Mouse (Mus musculus) cerebellum, postnatal 25 days (tissue): ENCODE results near the gene Arhgef1.

Experiments used
- DNase-seq, 2 experiments: peaks; one replicate each; pipeline ENCODE4 v3.0.0; 2021; ENCODE audit warnings: mixed read lengths in 2 of 2

Arhgef1 gene

DNA sequence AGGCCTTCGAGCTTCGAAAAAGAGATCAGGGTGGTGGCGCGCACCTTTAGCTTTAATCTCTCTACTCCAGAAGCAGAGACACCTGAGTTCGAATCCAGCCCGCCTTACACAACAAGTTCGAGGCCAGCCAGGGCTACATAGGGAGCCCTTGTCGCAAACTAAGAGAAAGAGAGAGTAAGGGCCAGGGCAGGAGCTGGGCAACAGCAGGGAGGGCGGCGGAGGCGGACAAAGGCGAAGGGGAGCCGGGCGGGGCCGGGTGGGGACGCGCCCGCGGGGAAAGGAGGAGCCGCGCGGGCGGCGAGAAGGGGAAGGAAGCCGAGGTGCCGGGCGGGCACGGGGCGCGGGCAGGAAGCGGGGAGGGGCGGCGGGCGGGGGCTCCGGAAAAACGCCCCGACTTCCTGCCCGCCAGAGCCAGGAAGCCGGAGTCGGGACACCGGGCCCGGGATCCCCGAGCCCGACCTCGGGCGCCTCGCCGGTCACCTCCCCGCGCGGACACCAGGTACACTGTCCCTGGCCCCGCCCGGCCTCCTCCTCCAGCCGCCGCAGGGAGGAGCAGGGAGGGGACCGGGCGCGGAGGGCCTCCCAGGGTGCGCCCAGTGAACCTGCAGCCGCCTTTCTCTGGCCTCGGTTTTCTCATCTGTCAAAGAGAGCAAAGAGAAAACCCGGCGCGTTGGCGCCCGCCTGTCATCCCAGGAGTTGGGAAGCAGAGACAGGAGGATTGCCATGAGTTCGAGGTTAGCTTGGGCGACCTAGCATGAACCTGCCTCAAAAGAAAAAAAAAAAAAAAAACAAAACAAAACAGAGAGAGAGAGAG is at the start of gene Arhgef1:
Gene Arhgef1, plus strand, starts transcription at position 283 of the 814 bp plus-strand sequence.
- DNase-seq = peak; percentile 67 to 75

- no peak for DNase-seq
Observed at GRCm38 (mm10) chr7:24853233-24853563, 49.5 kb upstream of the Arhgef1 start.

- no peak for DNase-seq
Observed at GRCm38 (mm10) chr7:24853695-24854094, 49.0 kb upstream of the Arhgef1 start.

DNA sequence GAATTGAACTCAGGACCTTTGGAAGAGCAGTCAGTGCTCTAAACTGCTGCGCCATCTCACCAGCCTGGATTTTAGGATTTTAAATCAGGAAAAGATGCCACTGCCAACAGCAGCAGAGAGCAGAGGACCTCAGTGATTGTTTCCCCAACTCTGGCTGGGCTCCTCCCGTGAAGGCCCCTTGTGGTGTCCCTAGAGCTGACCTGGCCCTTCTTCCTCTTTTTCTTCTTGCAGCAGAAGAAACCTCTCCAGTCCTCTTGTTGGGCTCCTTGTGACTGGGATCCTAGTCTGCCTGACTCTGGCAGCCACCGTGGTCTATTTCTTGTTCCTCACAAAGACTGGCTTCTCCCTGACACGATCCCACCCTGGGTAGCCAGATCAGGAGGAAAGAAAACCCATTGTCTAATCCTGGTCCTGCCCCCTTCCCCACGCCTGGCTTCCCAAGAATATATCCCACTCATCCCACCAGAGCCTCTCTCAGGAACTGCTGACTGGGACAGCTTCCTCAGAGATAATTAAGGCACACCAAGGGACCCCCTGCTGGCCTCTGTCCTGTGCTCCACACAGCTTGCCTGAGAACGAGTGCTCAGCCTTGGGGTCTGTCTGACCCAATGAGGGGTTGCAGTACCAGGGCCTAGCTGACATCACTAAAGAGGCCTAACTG is 46.1 kb upstream of the Arhgef1 start:
- DNase-seq = no peak

DNA sequence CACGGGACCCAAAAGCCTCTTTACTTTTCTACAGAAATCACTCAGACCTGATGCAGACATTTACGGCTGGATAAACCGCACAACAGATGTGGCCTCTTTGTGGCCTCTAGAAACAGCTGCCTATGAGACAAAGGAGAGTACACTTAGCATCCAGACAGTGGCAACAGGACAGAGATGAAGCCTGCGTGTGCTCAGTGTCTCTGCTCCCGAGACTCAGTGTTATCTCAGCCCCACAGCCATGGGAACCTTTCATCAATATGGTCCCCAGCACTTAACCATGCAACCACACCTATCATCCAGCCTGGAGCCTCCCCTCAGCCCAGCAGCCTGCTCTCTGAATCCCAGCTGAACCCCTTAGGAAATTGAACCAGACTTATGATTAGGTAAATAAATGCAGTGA is 43.5 kb upstream of the Arhgef1 start:
- DNase-seq = no peak

DNA sequence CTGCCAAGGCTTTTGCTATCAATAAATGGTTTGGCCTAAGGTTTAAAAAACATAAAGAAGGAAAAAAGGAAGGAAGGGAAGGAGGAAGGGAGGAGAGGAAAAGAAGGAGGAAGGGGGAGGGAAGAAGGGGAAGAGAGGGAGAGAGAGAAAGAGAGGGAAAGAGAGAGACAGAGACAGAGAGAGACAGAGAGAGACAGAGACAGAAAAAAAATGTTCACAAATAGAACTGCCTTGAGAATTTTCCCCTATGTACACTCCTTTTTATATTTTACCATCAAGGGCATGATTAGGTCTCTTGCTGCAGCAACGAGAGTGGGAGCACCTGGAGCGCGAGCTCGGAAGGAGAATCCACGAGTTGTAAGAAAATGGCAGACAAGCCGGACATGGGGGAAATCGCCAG is 40.8 kb upstream of the Arhgef1 start, which contains the start of gene Gm9844:
Gene Gm9844, plus strand, starts transcription at position 301 of the 400 bp plus-strand sequence.
- no peak for DNase-seq

DNA sequence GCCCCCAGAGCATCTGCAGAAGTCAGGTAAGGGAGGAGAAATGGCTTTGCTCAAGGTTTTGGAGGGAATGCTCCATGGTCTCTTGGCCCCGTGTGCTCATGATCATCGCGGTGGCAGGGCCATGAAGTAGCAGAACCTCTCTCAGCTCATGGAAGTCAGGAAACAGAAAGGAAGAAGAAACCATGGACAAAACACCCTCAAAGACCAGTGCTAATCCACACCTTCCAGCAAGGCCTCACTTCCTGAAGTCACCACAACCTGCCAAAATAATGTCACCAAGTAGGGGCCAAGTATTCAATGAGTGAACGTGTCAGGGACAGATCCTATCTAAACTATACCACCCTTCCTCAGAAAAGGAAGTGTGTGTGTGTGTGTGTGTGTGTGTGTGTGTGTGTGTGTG is 39.9 kb upstream of the Arhgef1 start:
- no peak for DNase-seq

- DNase-seq = no peak
Observed at GRCm38 (mm10) chr7:24864156-24864555, 38.6 kb upstream of the Arhgef1 start.

DNA sequence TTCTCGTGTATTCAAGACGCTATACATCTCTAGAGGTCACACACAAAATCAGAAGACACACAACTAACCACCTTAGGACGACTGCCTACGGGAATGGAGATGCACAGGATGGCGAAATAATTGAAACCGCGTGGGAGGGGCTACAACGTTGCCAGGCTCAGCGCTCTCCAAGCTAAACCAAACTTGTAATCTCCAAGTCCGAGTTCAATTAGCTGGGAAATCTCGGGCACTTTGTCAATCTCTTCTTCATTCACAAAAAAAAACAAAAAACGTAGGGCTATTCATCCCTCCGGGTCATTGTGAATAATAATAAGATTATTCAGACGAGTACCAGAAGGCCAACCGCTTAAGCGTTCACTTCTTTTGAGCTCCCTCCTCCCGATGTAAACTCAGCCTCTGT is 33.6 kb upstream of the Arhgef1 start:
- no peak for DNase-seq

DNA sequence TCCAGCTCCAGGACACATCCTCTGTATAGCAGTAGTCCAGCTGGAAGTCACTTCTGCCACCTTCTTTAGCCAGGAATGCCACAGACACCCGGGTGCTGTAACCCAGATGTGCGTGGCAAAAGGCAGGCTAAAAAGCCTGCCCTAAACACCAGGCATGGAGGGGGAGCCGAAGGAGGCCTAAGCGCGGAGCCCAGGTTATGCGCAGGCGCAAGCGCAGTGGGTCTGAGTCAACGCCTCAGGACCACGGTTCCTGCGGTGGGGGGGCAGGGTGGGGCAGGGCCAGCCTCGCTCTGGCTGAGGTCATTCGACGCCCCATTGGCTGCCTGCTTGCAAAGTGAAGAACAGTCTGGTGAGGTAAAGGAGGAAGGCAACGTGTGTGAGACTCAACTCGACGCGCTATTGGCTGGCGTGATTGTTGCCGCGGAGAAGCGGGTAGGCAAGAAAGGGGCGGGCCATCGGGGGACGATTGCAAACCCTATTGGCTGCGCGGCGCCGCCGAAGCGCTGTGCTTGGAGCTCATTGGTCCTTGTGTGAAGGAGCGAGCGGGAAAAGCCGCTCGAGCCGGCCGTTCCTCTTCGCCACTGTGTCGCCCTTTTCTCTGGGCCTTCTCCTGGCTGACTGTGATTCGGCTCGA is 33.1 kb upstream of the Arhgef1 start, which contains the start of the genes Lypd4 and Dmrtc2:
Gene Lypd4, minus strand, starts transcription at position 410 of the 634 bp plus-strand sequence.
Gene Dmrtc2, plus strand, starts transcription at position 526 of the 634 bp plus-strand sequence.
- no peak for DNase-seq

- no peak for DNase-seq
Observed at GRCm38 (mm10) chr7:24877588-24877987, 25.1 kb upstream of the Arhgef1 start.

GRCm38 (mm10) chr7:24879620-24880019 is 23.1 kb upstream of the Arhgef1 start:
- no peak for DNase-seq

GRCm38 (mm10) chr7:24882416-24883199 is 20.1 kb upstream of the Arhgef1 start:
- no peak for DNase-seq

GRCm38 (mm10) chr7:24883896-24884692 is 18.6 kb upstream of the Arhgef1 start, which contains the start of gene Rps19:
Rps19 (plus strand) TSS chr7:24884371.
- peak; percentile 99 for DNase-seq

DNA sequence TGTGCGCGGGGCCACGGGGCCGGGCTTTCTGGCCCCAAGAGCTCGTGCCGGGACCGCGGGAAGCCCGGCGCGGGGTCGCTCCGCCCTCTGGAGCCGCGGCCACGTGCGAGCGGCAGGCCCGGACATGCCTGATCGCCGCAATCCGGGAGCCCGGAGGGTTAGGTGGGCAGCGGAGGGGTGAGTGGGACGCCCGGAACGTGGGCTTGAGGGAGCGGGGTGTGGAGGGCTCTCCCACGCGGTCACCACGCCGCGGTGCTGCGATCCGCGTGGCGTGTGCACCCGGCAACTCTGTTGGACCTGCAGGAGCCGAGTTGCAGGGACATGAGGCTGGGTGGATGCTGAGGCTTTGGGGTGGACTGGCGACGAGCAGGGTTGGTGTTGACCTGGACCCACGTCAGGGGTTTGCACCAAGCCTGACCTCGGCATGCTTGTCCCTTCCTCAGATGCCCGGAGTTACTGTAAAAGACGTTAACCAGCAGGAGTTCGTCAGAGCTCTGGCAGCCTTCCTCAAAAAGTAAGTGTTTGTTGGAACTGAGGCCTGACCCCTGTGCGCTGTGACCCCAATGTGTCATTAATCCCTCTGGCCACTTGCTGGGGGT is 17.9 kb upstream of the Arhgef1 start:
- no peak for DNase-seq

DNA sequence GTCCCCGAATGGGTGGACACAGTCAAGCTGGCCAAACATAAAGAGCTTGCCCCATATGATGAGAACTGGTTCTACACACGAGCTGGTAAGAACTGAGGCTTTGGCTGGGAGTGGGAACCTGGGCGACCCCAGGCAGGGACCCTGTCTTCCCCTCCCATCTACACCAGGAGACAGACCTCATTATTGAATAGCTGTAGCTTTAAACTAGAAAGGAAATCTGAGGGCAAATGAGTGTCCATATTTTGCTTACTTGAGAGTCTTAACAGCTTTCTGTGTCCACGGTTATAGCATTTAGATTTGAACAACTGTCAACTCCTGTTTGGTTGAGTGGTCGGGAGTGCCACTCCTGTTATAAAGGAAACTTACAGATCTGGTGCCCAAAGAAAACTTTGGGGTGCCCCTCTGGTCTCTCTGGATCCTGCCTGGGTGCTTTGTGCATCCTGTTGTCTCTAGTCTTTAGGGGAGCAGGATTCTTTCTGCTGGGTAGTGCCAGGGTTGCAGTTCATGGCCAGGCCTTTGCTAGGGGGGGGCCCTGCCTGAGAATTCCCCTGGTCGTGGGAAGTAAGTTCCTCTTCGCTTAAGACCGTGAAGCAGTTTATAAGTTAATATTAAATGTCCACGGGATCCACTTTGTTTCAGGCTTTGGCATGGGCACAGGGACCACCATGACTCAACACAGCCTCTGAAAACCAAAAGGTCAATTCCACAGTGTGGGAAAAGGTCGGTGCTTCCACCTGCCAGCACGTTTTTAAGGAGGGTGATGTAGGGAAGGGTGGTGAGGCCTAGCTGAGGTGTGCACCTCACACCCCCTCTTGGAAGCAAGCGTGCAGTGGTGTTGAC is 17.0 kb upstream of the Arhgef1 start:
- no peak for DNase-seq

DNA sequence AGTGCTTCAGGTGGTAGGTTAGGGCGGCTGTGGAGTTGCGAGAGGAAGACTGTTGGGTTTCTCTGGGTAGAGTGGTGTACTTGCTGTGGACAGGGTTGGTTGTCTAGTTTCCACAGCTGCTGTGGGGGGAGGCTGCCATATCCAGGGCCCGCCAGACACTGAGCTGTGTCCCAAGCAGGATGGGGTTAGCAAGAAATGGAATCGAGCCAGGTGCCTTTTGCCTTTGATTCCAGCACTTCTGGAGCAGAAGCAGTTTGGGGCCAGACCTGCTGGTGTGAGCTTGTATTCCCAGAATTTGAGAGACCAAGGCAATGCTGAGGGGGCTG is 16.4 kb upstream of the Arhgef1 start:
- no peak for DNase-seq

DNA sequence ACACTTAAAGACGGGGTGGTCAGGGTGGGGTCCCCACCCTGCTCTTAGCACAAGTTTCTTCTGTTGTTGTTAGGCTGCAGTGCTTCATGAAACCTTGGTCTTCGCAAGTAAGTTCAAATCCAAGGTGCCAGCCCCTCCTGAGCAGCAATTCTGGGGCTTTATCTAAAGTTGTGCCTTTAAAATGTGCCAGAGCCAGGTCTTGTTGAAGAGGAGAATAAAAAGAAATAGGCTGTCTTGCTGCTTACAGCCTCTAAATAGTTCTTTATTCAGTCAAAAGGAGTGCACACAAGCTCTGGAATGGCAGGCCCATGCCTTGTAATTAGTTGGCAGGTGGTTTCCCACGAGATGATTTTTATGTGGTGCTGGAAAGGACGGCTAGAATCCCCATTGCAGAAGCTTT is 15.6 kb upstream of the Arhgef1 start:
- DNase-seq = no peak

GRCm38 (mm10) chr7:24889431-24890220 is 13.1 kb upstream of the Arhgef1 start:
- no peak for DNase-seq
